Mouse (Mus musculus): Measurements from ENCODE around the gene Mest.

Mest gene

DNA sequence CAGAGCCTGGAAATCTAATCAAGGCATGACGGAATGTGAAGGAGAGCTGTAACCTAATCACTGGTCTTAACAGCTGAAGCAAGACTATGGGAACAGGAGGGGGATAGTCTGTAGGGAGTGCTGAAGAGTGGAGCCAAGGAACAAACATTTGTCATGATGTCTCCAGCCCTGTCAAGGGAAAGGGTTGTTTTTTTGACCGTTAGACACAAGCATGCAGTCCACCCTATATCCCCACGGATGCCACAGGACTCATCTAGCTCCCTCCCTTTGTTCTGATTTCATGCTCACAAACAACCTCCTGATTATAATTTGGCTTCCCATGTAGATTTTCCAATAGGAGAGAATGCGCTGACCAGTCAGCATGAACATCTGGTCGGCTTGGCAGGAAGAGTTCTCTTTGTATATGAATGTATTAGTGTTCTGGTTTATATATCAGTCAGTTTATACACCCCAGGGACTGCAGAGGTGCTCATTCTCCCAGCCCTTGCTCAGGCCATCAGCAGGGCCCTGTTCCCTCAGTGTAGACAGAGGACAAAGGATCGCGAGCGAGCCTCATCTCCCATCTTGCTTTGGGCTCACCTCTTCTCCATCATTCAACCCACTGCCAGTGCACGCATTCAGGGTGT is 19.3 kb upstream of the Mest start:
- DNase-seq (ENCODE audit: extremely low spot score, low read depth, low spot score) = no peak

DNA sequence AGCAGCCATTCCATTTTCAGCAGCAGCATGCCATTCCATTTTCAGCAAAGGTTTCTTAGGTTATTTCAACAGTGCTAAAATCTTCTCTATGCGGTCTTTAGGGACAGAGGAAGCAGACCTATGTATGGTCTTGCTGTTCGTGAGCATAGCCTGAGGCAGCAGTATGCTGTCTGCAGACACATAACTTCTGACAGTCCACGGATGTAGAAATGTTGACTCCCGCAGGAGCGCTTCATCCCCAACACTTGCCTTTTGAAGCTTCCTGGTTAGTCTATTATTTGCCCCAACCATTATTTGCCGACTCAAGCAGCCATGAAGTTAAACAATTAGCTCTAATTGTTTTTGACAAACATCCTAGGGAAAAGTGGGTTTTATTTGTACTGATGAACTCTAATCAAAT is 14.2 kb upstream of the Mest start:
- DNase-seq (ENCODE audit: extremely low spot score, low read depth, low spot score) = no peak

DNA sequence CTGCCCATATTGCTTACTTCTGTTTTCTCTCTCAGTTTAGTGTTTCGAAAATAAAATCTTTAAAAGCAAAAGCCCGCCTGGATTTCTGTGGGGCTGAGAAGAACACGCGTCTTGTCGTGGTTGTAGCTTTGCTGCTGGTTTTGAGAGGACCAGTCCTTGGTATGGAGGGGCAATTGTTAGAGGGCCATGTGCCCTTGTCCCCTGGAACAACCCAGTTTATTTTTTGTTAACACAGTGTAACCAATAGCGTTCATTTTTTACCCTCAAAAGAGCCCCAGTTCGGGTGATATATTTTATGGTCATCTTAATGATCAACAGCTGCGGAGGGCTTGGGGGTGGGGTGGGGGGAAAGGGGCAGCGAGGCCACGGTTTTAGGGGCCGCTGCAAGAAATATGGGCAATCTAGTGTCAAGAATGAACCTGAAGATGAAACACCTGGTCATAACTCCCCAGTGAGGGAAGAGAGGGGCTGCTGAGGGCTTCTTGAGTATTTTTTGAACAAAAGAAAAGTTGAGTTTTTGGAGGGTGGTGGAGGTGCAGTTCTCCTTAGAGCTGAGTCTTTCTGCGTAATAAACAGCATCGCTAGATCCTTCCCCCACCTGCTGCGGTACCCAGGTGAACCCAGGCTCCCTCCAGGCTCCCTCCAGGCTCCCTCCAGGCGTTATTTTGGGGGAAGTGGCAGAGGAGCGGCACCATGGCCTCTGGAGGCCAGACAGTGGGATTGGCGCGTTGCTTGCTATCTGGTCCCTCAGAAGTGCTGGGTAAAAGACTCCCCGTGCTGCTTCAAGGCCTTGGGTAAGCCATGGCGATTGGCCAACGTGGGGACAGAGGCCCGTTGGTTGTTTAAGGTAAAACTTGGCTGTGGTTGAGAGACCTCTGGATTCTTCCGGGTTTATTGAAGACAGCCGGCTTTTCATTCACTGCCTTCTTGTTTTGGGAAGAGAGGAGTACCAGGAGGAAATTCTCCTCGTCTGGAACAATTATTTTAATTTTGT is 12.7 kb upstream of the Mest start:
- DNase-seq (ENCODE audit: extremely low spot score, low read depth, low spot score) = no peak

DNA sequence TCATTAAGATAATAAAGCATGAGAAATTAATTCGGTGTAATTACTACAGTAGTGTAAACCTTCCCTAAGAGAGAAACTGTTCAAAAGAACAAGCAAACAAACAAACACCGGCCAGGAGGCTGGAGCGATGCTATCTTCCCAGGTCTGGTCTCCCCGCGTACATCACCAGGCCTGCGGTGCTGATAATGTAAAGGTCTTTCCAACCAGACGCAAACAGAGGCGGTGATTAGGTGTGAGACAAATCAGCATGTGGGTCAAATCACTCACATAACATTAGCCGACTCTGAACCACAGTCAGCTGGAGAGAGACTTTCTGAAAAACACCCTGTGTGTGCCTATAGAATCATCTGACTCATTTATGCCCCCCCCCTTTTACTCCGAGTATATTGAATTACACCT is 12.0 kb upstream of the Mest start:
- no peak for DNase-seq (ENCODE audit: extremely low spot score, low read depth, low spot score)

DNA sequence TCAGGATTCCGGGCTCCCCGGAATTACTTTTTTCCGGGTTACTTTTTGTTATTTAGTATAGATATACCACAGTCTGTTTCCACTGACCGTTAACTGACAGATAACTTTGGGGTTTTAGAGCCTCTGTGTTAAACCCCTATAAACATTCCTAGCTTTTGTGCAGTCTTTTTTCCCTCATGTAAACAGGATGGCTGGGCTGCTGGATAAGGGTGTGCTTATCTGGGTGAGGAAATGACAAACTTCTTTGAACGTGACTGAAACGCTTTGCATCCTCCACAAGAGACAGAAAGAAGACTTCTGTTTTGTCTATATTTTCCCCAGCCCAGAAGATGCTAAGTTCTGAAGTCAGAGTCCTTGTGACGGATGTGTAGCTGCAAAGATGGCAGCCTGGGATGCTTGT is 10.9 kb upstream of the Mest start:
- DNase-seq (ENCODE audit: extremely low spot score, low read depth, low spot score) = no peak

DNA sequence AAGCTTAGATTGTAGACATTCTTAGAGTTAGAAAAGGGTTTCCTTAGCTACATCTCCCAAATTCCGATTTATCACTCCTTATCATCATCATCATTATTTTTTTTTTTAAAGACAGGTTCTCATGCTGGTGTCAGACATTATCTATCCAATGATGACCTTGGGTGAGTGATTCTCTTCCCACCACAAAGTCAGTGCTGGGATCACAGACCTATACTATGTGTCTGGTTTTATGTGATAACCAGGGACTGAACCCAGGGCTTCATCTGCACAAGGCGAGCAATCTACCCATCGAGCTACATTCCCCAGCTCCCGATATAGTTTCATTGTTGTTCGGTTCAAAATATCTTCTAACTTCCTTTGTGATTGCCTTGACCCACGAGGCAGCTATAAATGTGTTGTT is 9.9 kb upstream of the Mest start:
- no peak for DNase-seq (ENCODE audit: extremely low spot score, low read depth, low spot score)

DNA sequence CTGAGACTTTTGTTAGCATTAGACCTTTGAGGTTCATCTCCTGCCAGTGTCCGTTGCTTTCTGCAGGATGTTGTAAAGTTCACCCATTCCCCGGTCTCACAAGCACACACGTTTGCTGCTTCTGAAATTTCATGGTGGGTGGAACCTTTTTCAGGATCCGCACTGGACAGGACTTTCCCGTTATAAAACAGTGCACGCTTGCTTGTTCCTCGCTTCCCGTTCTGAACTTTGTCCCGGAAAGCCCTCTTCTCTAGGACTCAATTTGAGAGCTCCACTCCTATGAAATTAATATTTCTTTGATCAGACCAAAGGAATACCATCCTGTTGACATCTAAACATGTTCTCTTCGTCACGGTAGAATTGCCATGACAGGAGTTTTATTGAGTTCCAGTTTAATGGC is 9.5 kb upstream of the Mest start:
- no peak for DNase-seq (ENCODE audit: extremely low spot score, low read depth, low spot score)

DNA sequence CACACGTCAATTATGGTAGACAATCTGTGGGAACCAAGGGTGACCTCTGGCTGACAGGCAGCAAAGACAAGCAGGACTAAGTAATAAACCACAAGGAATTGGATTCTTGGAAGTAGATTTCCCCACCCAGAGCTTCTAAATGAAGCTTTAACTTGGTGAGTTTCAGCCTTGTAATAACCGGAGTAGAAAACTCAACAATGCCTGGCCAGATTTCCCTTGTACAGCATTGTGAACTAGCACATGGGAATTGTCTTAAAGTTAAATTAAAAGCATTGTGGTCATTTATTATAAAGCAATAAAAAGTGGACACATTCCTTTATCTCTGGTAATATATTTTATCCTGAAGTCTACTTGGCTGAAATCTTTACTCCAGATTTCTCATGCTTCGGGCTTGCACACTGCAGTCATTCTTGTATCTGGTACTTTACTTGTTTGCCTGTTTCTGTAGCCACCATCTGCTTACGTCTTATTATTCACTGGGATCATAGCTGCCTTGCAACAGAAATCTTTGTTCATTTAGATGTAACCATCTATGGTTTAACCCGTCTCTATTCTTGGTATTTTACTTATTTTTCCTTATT is 8.4 kb upstream of the Mest start:
- no peak for DNase-seq (ENCODE audit: extremely low spot score, low read depth, low spot score)

DNA sequence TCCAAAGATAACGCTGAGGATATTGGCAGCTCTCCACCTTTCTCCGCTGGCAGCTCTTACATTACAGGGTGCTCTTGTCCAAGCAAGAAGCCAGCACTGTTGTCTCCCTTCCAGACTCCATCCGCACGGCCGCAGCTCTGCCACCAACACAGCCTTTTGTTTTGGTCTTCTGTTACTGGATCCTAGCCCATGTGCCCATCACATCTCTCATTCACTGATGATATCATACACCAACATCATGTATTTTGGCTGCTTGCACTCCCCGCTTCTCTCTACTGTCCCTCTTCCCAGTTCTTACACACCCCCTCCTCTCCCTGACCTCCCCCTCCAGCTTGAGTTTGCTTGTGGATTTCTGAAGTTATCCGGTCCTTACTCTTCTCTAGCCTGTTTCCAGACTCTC is 6.6 kb upstream of the Mest start:
- no peak for DNase-seq (ENCODE audit: extremely low spot score, low read depth, low spot score)

DNA sequence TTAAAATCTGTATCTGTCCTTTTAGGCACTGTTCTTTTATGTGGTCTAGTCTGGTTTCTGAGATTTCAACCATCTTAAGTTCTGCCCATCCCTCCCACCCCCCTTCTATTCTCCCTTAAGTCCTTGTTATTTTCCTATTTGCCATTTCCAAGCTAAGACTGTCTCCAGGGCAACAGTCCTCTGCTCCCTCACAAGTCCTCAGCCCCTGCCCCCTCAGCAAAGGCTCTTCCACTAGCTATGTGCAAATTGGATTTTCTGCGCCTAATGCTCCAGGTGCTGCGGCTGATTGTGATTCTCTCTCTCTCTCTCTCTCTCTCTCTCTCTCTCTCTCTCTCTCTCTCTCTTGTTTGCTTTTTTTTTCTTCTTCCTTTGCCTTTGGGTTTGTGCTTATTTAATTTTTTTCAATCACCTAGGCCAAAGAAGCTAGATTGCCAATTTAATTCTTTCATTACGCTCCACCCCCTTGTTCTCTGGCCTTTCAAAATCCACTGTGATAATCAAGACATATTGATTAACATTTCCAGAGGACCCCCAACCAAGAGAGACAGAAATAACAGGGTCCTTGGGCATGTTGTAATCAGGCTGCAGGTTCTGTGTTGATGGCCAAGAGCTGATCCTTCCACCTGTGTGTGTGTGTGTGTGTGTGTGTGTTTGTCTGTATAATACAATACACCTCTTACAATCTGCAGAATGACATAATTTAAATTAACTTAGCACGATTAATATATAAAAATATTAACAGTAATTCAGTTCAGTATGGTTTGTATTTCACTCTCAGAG is 772 bp upstream of the Mest start:
- DNase-seq (ENCODE audit: extremely low spot score, low read depth, low spot score) = no peak

DNA sequence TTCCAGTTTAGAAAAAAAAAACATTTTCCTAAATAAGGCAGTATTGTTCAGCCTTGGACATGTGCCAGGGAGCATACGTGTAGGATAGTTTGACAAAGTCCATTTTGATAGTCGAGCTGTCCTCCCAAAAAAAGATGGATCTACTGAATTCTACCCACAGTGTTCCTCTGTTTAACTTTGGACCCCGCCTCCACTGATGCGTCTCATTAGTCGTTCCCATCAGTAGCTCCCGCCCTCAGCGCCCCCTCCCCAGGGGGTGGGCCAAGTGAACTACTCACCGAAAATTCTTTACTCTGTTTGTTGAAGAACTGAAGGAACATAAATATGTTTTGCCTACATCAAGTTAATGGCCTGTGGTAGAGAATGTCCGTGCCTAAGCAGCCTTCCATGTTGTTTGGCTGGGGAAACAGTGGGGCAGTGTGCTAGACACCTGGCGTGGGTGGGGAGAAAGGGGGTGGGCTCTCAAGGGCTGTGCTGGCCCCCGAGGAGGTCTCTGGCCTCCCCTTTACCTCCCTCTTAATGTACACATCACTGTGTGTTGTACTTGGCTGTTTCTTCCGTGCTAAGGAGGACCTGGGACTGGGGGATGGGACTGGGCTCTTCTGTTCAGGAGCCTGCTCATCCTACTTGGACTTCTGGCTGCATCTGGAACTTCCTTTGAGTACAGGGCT is 7.1 kb downstream of the Mest start:
- DNase-seq (ENCODE audit: extremely low spot score, low read depth, low spot score) = no peak

DNA sequence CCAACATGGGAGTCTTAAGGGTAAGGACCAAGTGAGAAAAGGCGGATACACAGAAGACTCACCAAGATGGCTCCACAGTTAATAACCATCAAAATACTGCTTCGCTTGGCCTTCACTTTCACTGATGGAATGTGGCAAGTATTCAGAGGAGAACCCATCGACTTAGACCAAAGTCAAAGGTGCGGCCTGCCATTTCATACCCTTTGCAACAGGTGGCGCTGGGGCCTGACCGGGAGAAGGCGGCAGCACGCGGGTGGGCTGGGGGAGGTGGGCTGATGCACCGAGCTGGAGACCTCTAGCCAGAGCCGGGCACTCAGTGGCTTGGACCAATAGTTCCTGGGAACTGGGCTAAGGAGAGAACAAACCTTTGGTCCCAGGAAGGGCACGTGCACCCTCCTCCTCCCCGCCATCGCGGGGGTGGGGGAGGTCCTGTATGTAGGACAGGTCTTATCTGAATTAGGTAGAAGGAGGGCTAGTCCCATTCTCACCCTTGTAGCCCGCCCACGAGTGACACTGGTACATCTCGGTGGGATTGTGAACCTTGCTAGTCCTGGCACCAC is 9.3 kb downstream of the Mest start:
- no peak for DNase-seq (ENCODE audit: extremely low spot score, low read depth, low spot score)

DNA sequence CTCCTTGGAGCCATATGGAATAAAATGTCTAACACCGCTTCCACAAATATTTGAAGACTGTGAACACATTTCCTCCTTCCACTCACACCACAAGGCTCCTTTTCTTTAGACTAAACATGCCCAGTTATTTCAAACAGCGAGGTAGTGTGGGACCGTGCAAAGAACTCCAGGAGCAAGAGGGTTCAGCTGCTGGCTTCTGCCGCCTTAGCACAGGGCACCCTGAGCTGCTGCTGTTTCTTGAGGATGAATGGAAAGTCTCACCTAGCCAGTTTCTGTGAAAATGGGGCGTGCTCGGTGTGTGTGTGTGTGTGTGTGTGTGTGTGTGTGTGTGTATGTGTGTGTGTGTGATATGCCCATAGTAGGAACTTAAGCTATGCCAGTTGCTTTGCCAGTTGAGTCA is 11.1 kb downstream of the Mest start:
- DNase-seq (ENCODE audit: extremely low spot score, low read depth, low spot score) = no peak

DNA sequence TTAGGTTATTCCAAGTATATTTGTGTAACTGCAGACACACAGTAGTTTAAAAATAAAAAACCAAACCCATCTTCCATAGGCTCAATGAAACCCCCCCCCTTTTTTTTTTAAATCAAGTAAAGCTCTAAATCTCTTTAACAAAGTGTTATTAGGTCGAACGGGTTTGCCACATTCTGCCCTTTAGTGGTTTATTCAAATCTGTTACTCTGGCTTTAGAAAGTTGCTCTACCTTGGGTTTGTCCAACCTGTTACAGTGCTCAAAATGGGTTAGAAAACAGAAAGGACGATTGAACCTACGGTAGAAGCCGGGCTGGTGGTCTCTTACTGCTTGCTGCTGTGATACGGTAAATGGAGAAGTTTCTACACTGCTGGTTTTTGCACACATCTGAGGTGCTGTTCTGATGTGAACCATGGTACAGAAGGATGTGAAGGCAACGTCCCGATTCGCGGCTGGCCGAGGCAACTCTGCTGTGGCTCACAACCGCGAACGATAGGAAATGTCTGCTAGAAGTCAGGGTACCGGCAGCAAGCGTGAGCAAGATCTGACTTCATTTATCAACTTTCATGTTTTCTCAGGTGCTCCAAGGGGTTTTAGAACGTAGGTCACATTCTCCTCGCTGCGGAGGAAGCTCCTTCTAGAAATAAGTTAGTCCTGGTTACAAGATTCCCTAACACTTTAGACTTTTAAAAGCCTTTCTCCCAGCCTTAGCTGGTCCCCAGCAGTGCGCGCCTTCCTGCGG is 11.8 kb downstream of the Mest start:
- no peak for DNase-seq (ENCODE audit: extremely low spot score, low read depth, low spot score)

DNA sequence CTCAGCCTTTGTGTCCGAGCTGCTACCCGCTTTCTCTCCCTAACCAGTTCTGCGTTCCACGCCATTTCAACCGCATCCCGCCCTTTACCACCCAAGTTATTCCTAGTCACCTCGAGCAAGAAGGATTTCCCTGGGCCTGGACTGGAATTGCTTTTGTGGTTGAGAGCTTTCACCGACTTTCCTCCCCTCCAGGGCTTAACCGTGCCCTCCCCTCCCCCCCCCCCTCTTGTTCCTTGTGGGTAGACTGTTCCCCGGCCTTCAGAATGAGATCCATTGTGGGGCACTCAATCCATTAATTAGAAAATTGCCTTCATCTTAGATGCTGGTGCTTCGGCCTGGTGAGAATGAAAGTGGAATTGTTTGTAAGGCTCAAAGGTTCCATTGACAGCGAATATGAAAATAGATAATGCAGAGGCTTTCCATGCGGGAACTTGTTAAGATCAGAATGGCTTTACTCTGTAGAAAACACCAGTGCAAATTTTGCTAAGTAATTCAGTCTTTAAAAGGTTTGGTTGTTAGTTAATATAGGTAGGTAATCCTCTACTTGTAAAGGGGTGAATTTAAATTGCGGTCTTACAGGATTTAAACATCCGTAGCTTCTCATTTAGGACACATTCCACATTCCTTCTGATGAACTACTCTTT is 12.5 kb downstream of the Mest start:
- DNase-seq (ENCODE audit: extremely low spot score, low read depth, low spot score) = no peak

DNA sequence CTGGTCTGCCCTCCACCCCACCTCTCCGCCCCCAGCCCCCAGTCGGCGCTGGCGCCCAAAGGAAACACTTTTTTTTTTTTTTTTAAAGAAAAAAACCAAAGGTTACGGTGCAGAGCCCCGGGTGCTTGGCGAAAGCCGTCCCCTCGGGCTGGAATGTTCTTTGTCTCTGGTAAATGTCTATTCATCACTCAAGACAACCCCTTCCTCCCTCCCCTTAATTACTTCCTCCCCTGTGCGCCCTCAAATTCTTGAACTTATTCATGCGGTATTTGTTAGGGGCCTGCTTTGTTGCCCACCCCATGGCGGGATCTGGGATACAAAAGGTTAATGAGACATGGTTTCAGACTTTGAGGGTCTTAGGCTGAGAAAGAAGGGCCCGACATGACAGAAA is 13.0 kb downstream of the Mest start:
- no peak for DNase-seq (ENCODE audit: extremely low spot score, low read depth, low spot score)

DNA sequence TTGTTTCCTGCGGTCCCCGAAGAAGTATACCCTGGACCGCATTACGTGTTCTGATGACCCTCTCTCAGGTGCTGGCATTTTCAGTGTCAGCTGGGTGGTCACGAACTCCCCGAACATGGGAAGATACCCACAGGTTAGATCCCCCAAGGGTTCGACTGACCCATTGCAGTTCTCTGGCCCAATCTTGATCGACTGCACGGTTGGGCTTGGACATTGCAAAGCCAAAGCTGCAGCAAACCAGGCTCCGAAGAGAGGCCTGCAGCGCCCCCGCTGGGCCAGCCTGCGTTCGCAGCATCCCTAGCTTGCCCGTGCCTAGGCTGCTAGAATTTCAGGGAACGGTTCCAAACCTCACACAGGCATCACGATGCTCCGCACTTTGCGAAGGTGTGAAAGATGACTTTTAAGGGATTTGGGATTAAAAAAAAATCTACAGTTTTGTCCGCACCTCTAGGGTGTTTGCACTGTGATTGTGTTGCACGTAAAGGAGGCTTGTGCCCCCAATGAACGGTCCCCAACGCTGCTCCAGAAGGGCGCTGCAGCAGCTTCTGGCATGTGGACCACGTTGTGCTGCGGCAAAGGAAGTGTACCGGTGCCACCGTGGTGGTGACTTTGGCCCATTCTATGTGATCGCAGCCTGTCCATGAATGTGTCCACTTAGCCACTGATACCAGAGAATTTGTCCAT is 13.7 kb downstream of the Mest start:
- DNase-seq (ENCODE audit: extremely low spot score, low read depth, low spot score) = no peak

DNA sequence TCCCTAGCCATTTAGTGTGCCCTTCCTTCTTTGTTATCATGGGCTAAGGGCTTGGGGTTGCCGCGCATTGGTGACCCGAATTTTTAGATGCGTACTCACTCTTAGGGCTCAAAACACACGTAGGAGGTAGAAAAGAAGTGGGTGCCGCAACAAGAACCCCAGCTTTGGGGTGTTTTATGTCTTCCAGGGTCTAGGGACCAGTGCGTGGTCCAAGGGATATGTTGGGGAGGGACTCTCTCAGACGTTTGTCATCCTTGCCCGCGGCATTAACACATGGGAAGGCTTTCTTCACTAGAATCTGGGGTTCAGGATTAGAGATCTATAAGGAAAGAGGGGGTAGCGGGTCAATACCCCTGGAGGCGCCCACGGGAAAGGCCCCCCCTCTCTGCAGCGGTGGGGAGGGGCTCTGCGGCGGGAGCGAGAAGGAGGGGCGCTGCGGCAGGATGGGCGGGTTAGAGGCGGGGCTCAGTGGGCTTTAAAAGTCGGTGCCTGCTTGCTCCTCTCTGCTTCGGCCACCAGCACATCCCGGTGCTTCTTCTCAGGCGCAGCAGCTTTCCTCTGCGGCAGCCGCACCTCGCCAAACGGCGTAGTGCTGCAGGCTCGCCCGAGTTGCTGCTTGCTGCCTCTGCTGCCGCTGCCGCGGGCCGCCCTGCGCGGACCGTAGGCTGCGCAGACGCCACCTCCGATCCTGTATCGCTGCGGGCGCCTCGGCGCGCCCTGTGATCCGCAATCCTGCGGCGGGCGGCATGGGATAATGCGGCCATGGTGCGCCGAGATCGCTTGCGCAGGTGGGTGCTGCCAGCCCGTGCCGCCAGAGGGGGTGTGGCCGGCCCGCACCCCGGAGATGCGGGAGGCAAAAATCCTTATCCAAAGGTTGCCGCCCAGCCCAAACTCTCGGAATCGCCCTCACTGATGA is 14.5 kb downstream of the Mest start:
- DNase-seq (ENCODE audit: extremely low spot score, low read depth, low spot score) = no peak

All from hindlimb bud, embryonic 11.5 days (tissue).